Mouse (Mus musculus) embryonic facial prominence, embryonic 13.5 days (tissue): ENCODE data around the gene Limd2. TPM values are rescaled to one million over a fixed set of nuclear protein-coding genes. Genes with fewer than 3 reads are reported as not detected.
"Not testable (repeated sequence)": the region's sequence is repeated elsewhere in the genome, so short reads cannot be mapped to it uniquely, and the experiment has no call there.

Source experiments
- ATAC-seq: fragments of 200-750 bp; cut with Nextera tagmentation; 2 replicates; pipeline ENCODE4 v1.8.0; 2017; ENCODE audit warnings: low read depth; ENCODE audit not compliant: insufficient number of reproducible peaks, insufficient read depth, low FRiP score, low TSS enrichment
- H3K27ac ChIP-seq: fragments of 300-500 bp; sonication (generic); 2 replicates; pipeline ENCODE4 v1.5.1; 2015; ENCODE audit warnings: moderate library complexity, mild to moderate bottlenecking, inconsistent platforms
- H3K27me3 ChIP-seq: fragments of 300-500 bp; sonication (generic); 2 replicates; pipeline ENCODE4 v1.6.1; 2015; ENCODE audit warnings: mild to moderate bottlenecking, inconsistent platforms
- H3K36me3 ChIP-seq: fragments of 300-500 bp; sonication (generic); 2 replicates; pipeline ENCODE4 v1.6.1; 2015; ENCODE audit warnings: mild to moderate bottlenecking, inconsistent platforms
- H3K4me1 ChIP-seq: fragments of 300-500 bp; sonication (generic); 2 replicates; pipeline ENCODE4 v1.6.1; 2015; ENCODE audit warnings: inconsistent platforms
- H3K4me2 ChIP-seq: fragments of 300-500 bp; sonication (generic); 2 replicates; pipeline ENCODE4 v1.6.1; 2015; ENCODE audit warnings: moderate library complexity, mild to moderate bottlenecking, inconsistent platforms
- H3K4me3 ChIP-seq: fragments of 300-500 bp; sonication (generic); 2 replicates; pipeline ENCODE4 v1.5.1; 2015; ENCODE audit warnings: mild to moderate bottlenecking, inconsistent platforms
- H3K9ac ChIP-seq: fragments of 300-500 bp; sonication (generic); 2 replicates; pipeline ENCODE4 v1.6.1; 2015; ENCODE audit warnings: mild to moderate bottlenecking, inconsistent platforms
- H3K9me3 ChIP-seq: fragments of 300-500 bp; sonication (generic); 2 replicates; pipeline ENCODE4 v1.6.1; 2016; ENCODE audit warnings: inconsistent platforms
- WGBS: fragments of 180-500 bp; shearing (Covaris S2); methylation state at CpG from one replicate; pipeline ENCODE4 v1.1.7; 2015; ENCODE audit warnings: mixed read lengths; 5-methylcytosine and 5-hydroxymethylcytosine counted together
- polyA plus RNA-seq: library from polyadenylated mRNA; unstranded; fragments of >200 nt; fragmentation: Nextera tagmentation; extraction: Ambion mirVana; gene quantifications from 2 replicates; pipeline ENCODE4 v1.2.1, GENCODE M21; 2015

Gene Limd2
- polyA plus RNA-seq, 1 experiment from 2014 or later = 452 TPM

GRCm38 (mm10) chr11:106155761-106156160, 4.9 kb downstream of the Limd2 start:
- Histone ChIP-seq H3K9me3 (no peaks in the 10 kb centered on the region), H3K9ac (no peak overlapping the region), H3K4me3 (no peak overlapping the region), H3K27ac (no peak overlapping the region), H3K27me3 (no peaks in the 10 kb centered on the region), H3K36me3 (peaks cover 76% of the 10 kb centered on the region), H3K4me2 (no peak overlapping the region), H3K4me1 (peaks cover 38% of the 10 kb centered on the region)
- ATAC-seq = no peak
- WGBS = 49% methylated on average over 3 of the region's 3 CpGs

- no peak for ATAC-seq
- Histone ChIP-seq H3K27me3 (no peaks in the 10 kb centered on the region), H3K4me2 (no peak overlapping the region), H3K4me3 (no peak overlapping the region), H3K36me3 (peaks cover 86% of the 10 kb centered on the region), H3K9ac (no peak overlapping the region), H3K4me1 (peaks cover 35% of the 10 kb centered on the region), H3K9me3 (no peaks in the 10 kb centered on the region), H3K27ac (no peak overlapping the region)
- WGBS = 79% methylated on average over 2 of the region's 2 CpGs
These were observed 5.9 kb downstream of the Limd2 start for GRCm38 (mm10) chr11:106154770-106155169.

- H3K27me3 ChIP-seq = no peaks in the 10 kb centered on the region
- 86% methylated on average over 5 of the region's 5 CpGs for WGBS
- H3K9me3 ChIP-seq = no peaks in the 10 kb centered on the region
- peaks cover 33% of the 10 kb centered on the region for H3K4me1 ChIP-seq
- H3K4me2 ChIP-seq = no peak overlapping the region
- no peak overlapping the region for H3K9ac ChIP-seq
- peaks cover 93% of the 10 kb centered on the region for H3K36me3 ChIP-seq
- 0 out of 2 replicates have a peak overlapping the region, but pooled peaks have one; percentile 4 for H3K27ac ChIP-seq
- no peak for ATAC-seq
- no peak overlapping the region for H3K4me3 ChIP-seq
These were observed 6.6 kb downstream of the Limd2 start for GRCm38 (mm10) chr11:106154091-106154490.

GRCm38 (mm10) chr11:106152132-106152531, 8.5 kb downstream of the Limd2 start:
- no peaks in the 10 kb centered on the region for H3K9me3 ChIP-seq
- no peak overlapping the region for H3K27ac ChIP-seq
- H3K4me1 ChIP-seq = peaks cover 14% of the 10 kb centered on the region
- H3K4me2 ChIP-seq = no peak overlapping the region
- no peak overlapping the region for H3K9ac ChIP-seq
- H3K27me3 ChIP-seq = no peaks in the 10 kb centered on the region
- no peak overlapping the region for H3K4me3 ChIP-seq
- peaks cover 94% of the 10 kb centered on the region for H3K36me3 ChIP-seq
- ATAC-seq = no peak
- 79% methylated on average over 8 of the region's 8 CpGs for WGBS

- peaks cover 92% of the 10 kb centered on the region for H3K36me3 ChIP-seq
- peaks cover 5% of the 10 kb centered on the region; the same call in 1 of the 2 replicates for H3K4me1 ChIP-seq
These were observed 9.4 kb downstream of the Limd2 start for GRCm38 (mm10) chr11:106151219-106151618.

GRCm38 (mm10) chr11:106134580-106135528, 25.8 kb downstream of the Limd2 start:
- no peak for ATAC-seq
- H3K9me3 ChIP-seq = no peaks in the 10 kb centered on the region
- H3K27ac ChIP-seq = peak overlapping the region; percentile 76
- WGBS = 41% methylated on average over 8 of the region's 8 CpGs
- no peak overlapping the region for H3K4me3 ChIP-seq
- no peaks in the 10 kb centered on the region for H3K27me3 ChIP-seq
- H3K9ac ChIP-seq = peak overlapping the region; percentile 37; the same call in 1 of the 2 replicates
- H3K4me2 ChIP-seq = no peak overlapping the region
- H3K4me1 ChIP-seq = no peaks in the 10 kb centered on the region; the same call in 1 of the 2 replicates
- H3K36me3 ChIP-seq = peaks cover 37% of the 10 kb centered on the region

More at GRCm38 (mm10) chr11:106151219-106151618, 9.4 kb downstream of the Limd2 start:
- no peak for ATAC-seq
- Histone ChIP-seq H3K27me3 (no peaks in the 10 kb centered on the region), H3K27ac (no peak overlapping the region), H3K9me3 (no peaks in the 10 kb centered on the region), H3K9ac (no peak overlapping the region), H3K4me2 (no peak overlapping the region), H3K4me3 (no peak overlapping the region)
- 89% methylated on average over 3 of the region's 3 CpGs for WGBS

GRCm38 (mm10) chr11:106132516-106132915, 28.1 kb downstream of the Limd2 start:
- Histone ChIP-seq H3K4me2 (no peak overlapping the region), H3K4me3 (no peak overlapping the region), H3K27ac (no peak overlapping the region), H3K9me3 (no peaks in the 10 kb centered on the region), H3K9ac (no peak overlapping the region), H3K27me3 (no peaks in the 10 kb centered on the region), H3K4me1 (no peaks in the 10 kb centered on the region; the same call in 1 of the 2 replicates), H3K36me3 (peaks cover 48% of the 10 kb centered on the region)
- 94% methylated on average over 5 of the region's 5 CpGs for WGBS
- no peak for ATAC-seq

- H3K4me3 ChIP-seq = no peak overlapping the region
- H3K27me3 ChIP-seq = no peaks in the 10 kb centered on the region
- H3K4me1 ChIP-seq = no peaks in the 10 kb centered on the region
- 95% methylated on average over 1 of the region's 1 CpGs for WGBS
- H3K9ac ChIP-seq = no peak overlapping the region; the same call in 1 of the 2 replicates
- H3K36me3 ChIP-seq = peaks cover 41% of the 10 kb centered on the region
- no peak overlapping the region for H3K4me2 ChIP-seq
- H3K9me3 ChIP-seq = no peaks in the 10 kb centered on the region
- no peak overlapping the region for H3K27ac ChIP-seq
- no peak for ATAC-seq
These were observed 31.2 kb downstream of the Limd2 start for GRCm38 (mm10) chr11:106129477-106129876.

- not testable (repeated sequence) for H3K9ac ChIP-seq, H3K27ac ChIP-seq, H3K4me2 ChIP-seq, H3K9me3 ChIP-seq, H3K27me3 ChIP-seq, H3K4me3 ChIP-seq, ATAC-seq, H3K4me1 ChIP-seq
- peaks cover 64% of the 10 kb centered on the region for H3K36me3 ChIP-seq
- 98% methylated on average over 5 of the region's 6 CpGs for WGBS
These were observed 33.8 kb downstream of the Limd2 start for GRCm38 (mm10) chr11:106126727-106127373.

- H3K27me3 ChIP-seq = no peaks in the 10 kb centered on the region
- no peak overlapping the region for H3K4me2 ChIP-seq
- no peak overlapping the region for H3K27ac ChIP-seq
- no peak overlapping the region for H3K9ac ChIP-seq
- H3K4me1 ChIP-seq = no peaks in the 10 kb centered on the region
- H3K4me3 ChIP-seq = no peak overlapping the region
- H3K36me3 ChIP-seq = peaks cover 71% of the 10 kb centered on the region
- no peak for ATAC-seq
- 74% methylated on average over 1 of the region's 1 CpGs for WGBS
- H3K9me3 ChIP-seq = no peaks in the 10 kb centered on the region
These were observed 34.8 kb downstream of the Limd2 start for GRCm38 (mm10) chr11:106125827-106126226.

- no peaks in the 10 kb centered on the region for H3K27me3 ChIP-seq
- no peak for ATAC-seq
- no peak overlapping the region for H3K9ac ChIP-seq
- H3K4me1 ChIP-seq = no peaks in the 10 kb centered on the region
- H3K4me3 ChIP-seq = no peak overlapping the region
- no peaks in the 10 kb centered on the region for H3K9me3 ChIP-seq
- H3K4me2 ChIP-seq = no peak overlapping the region
- H3K27ac ChIP-seq = no peak overlapping the region
- 77% methylated on average over 4 of the region's 4 CpGs for WGBS
- H3K36me3 ChIP-seq = peaks cover 71% of the 10 kb centered on the region
These were observed 35.9 kb downstream of the Limd2 start for GRCm38 (mm10) chr11:106124784-106125183.
